Mouse (Mus musculus) G1E (cell line): Measurements from ENCODE around the gene Timm17a. TPM values are rescaled to one million over a fixed set of nuclear protein-coding genes. Genes with fewer than 3 reads are reported as not detected.

Experiments used
- ATAC-seq: 2 replicates; pipeline ENCODE4 v1.8.0; 2016; ENCODE audit warnings: mild to moderate bottlenecking; ENCODE audit not compliant: insufficient number of reproducible peaks, poor library complexity, low FRiP score, severe bottlenecking; ENCODE audit errors: extremely low read depth
- DNase-seq: peaks from one replicate; pipeline ENCODE4 v3.0.0; 2012; ENCODE audit warnings: low spot score
- H3K27me3 ChIP-seq: 2 replicates; pipeline ENCODE4 v1.6.1; 2012; ENCODE audit warnings: mild to moderate bottlenecking, low read length, inconsistent platforms; ENCODE audit not compliant: insufficient read depth
- H3K36me3 ChIP-seq: replicated peaks from 2 replicates; pipeline ENCODE3; 2012; ENCODE audit warnings: mild to moderate bottlenecking, inconsistent platforms
- H3K4me1 ChIP-seq: 2 replicates; pipeline ENCODE4 v1.6.1; 2012; ENCODE audit warnings: low read depth, low read length, inconsistent platforms, mixed read lengths; ENCODE audit not compliant: insufficient read depth
- H3K4me3 ChIP-seq: 2 replicates; pipeline ENCODE4 v1.5.1; 2012; ENCODE audit warnings: low read depth, mild to moderate bottlenecking, inconsistent platforms, low read length, moderate library complexity, mixed read lengths
- H3K9me3 ChIP-seq: replicated peaks from 2 replicates; pipeline ENCODE4 v1.6.1; 2012; ENCODE audit warnings: inconsistent platforms
- CTCF ChIP-seq: IDR thresholded peaks from 2 replicates; pipeline ENCODE4 v1.5.1; 2012; ENCODE audit warnings: low read depth, low read length, inconsistent platforms, mixed read lengths
- GATA1 ChIP-seq: IDR thresholded peaks from 2 replicates; pipeline ENCODE4 v1.6.1; 2012; ENCODE audit warnings: borderline replicate concordance, low read length, inconsistent platforms, mixed read lengths
- GATA2 ChIP-seq: IDR thresholded peaks from 2 replicates; pipeline ENCODE4 v1.6.1; 2012; ENCODE audit warnings: low read depth, low read length, inconsistent platforms, borderline replicate concordance
- POLR2AphosphoS5 ChIP-seq: IDR thresholded peaks from 2 replicates; pipeline ENCODE4 v1.6.1; 2012; ENCODE audit warnings: low read depth, low read length, inconsistent platforms; ENCODE audit not compliant: insufficient replicate concordance
- TAL1 ChIP-seq: conservative IDR thresholded peaks from 2 replicates; pipeline ENCODE4 v1.6.1; 2012; ENCODE audit warnings: low read depth, low read length, inconsistent platforms, mixed read lengths
- polyA plus RNA-seq: library from polyadenylated mRNA; stranded (reverse); fragments of >175 nt; gene quantifications from 2 replicates; pipeline ENCODE4 v1.2.3, GENCODE M21; 2012
- total RNA-seq, 2 experiments: library from RNA; stranded (forward) in 1 of 2; stranded (reverse) in 1 of 2; fragments of 200-1000 nt in 1 of 2; fragments of >200 nt in 1 of 2; fragmentation: Nextera tagmentation in 1 of 2; gene quantifications; 2 replicates each; pipeline ENCODE4 v1.2.3; 2014 to 2017

Gene Timm17a
- total and polyA plus RNA-seq, 3 experiments, result 4.5 to 91.1 (median 87.0) TPM

DNA sequence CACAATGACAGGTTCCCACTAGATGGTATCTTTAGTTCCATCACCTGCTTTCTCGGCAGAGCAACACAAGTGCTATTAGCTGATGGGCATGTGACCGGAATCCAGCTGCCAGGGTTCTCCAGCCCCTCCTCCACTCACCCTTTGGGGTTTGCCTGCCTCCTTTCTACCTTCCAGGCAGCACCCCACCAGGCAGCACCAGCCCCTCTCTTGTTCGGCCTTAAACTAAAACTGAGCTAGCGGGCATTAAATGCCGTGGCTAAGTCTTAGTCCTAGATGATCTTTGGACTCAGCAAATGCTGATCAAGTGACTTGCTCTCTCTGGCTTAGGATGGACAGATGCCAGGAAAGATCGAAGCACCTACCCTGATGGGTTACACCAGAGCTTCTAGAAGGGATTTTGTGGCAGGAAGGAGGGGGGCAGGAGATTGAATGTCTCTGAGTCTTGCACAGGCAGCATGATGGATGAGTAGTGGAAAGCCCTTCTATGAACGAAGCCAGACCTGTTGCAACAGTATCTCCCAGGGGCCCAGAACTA lies 9.9 kb upstream of the Timm17a start:
- peaks cover 59% of the 10 kb centered on the region for H3K27me3 ChIP-seq

DNA sequence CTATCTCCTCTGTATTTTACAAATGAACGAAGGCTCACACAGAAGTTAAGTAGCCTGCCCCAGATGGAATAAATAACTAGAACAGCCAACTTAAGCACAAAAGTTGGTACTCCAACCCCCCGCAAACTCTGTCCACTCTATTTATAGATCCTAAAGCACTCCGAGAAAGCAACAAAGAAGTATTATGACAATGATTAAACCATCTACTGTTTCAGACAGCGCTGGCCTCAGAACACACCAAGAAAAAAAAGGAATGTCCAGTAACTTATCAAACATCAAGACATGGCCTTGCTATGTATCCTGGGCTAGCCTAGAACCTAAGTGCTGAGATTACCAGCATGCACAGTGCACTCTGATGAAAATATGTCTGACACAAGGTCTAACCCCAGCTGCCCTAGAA lies 1.4 kb downstream of the Timm17a start:
- ATAC-seq, result no peak

More for the DNA sequence above, 9.9 kb upstream of the Timm17a start:
- ATAC-seq (no peak), DNase-seq (no peak)
- Histone ChIP-seq H3K4me3 (no peak overlapping the region), H3K4me1 (no peaks in the 10 kb centered on the region), H3K9me3 (no peaks in the 10 kb centered on the region), H3K36me3 (no peaks in the 10 kb centered on the region)
- TF ChIP-seq TAL1, result no peak
- no peak for TF ChIP-seq GATA1
- TF ChIP-seq CTCF, result no peak
- no peak for TF ChIP-seq GATA2
- TF ChIP-seq POLR2AphosphoS5, result no peak

DNA sequence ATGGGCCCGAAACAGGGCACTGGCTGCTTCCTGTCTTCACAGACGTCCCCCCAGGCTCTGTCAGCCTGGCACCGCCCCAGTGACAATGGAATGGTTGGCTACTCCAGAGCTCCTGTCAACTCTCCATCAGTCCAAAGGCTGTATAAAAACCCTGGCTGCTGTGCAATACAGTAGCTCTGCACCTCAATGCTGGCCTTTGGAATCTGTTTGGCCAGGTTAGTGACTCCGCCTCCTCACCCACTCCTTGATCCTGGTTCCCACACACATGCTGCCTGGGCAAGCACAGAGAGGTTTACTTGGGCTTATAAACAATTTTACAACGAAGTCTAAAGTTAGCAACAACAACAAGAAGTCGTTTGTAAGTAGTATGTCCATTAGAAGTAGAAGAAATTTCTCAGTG lies 2.2 kb downstream of the Timm17a start:
- no peak for ATAC-seq
- TF ChIP-seq POLR2AphosphoS5, result no peak
- TF ChIP-seq GATA2, result no peak
- no peak for TF ChIP-seq GATA1
- TF ChIP-seq TAL1, result no peak
- TF ChIP-seq CTCF, result no peak

More for the DNA sequence above, 1.4 kb downstream of the Timm17a start:
- no peak for DNase-seq
- Histone ChIP-seq H3K27me3 (0 out of 2 replicates have a peak, but pooled peaks cover 3% of the 10 kb centered on the region), H3K4me1 (peaks cover 31% of the 10 kb centered on the region), H3K4me3 (peak overlapping the region; percentile 83), H3K9me3 (no peaks in the 10 kb centered on the region), H3K36me3 (peaks cover 39% of the 10 kb centered on the region)
- TF ChIP-seq TAL1, result no peak
- TF ChIP-seq GATA2, result no peak
- TF ChIP-seq CTCF, result no peak
- no peak for TF ChIP-seq GATA1
- TF ChIP-seq POLR2AphosphoS5, result no peak

DNA sequence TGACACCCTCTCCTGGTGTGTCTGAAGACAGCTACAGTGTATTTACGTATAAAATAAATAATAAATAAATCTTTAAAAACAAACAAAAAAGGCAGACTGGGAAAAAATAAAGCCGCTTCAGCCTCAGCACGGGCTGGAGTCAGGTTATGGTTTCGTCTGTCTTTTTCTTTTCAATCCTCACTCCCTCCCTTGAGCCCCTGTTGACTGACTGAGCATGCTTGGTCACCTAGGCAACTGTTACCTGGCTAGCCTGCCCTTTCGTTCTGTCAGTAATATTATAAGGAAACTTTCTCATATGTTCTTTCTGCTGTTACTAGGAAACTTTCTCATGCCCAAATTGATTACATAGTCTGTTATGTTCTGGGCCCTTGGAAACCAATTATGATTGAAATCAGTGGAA lies 22.7 kb downstream of the Timm17a start:
- peaks cover 17% of the 10 kb centered on the region for H3K36me3 ChIP-seq
- H3K27me3 ChIP-seq, result peaks cover 5% of the 10 kb centered on the region
- no peak overlapping the region for H3K4me3 ChIP-seq
- TF ChIP-seq CTCF (no peak), GATA2 (no peak), POLR2AphosphoS5 (no peak), TAL1 (no peak), GATA1 (no peak)
- ATAC-seq (no peak), DNase-seq (no peak)
- no peaks in the 10 kb centered on the region for H3K9me3 ChIP-seq
- H3K4me1 ChIP-seq, result no peaks in the 10 kb centered on the region

More for the DNA sequence above, 2.2 kb downstream of the Timm17a start:
- Histone ChIP-seq H3K9me3 (no peaks in the 10 kb centered on the region), H3K27me3 (0 out of 2 replicates have a peak, but pooled peaks cover 1% of the 10 kb centered on the region), H3K4me3 (peak overlapping the region; percentile 0; the same call in 1 of the 2 replicates), H3K36me3 (peaks cover 45% of the 10 kb centered on the region), H3K4me1 (peaks cover 31% of the 10 kb centered on the region)
- DNase-seq, result no peak

- TF ChIP-seq TAL1 (no peak), POLR2AphosphoS5 (no peak), GATA1 (no peak), GATA2 (no peak), CTCF (no peak)
- H3K36me3 ChIP-seq, result no peaks in the 10 kb centered on the region
- H3K4me1 ChIP-seq, result peaks cover 8% of the 10 kb centered on the region; the same call in 1 of the 2 replicates
- no peak overlapping the region for H3K4me3 ChIP-seq
- DNase-seq, result no peak
- ATAC-seq, result no peak
- peaks cover 3% of the 10 kb centered on the region; the same call in 1 of the 2 replicates for H3K9me3 ChIP-seq
- peaks cover 25% of the 10 kb centered on the region for H3K27me3 ChIP-seq
Observed at GRCm38 (mm10) chr1:135286311-135286710, 27.3 kb downstream of the Timm17a start.

DNA sequence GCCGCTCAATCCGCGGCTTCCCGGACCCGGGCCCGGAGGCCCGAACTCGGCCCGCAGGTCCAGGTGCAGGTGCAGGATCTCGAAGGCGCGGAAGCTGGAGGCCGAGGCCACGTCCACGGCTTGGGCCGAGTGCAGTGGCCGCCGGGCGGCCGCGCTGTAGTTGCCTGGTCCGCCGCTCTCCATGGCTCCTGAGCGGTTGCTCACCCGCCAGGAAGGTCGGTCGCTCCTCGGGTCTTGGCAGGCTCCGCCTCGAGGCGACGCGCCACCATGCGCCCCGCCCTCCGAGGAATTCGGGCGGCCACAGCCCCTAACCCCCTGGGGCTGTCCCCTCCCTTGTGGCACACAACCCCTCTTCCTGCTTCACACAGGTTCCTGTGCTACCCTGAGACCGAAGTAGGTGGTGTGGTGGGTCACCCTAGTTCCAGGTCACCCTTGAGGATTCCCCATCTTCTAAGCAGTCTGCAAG lies 29.7 kb downstream of the Timm17a start, which contains the start of gene Rnpep:
Rnpep (minus strand) TSS at position 259 of the 466 bp plus-strand sequence.
- TF ChIP-seq POLR2AphosphoS5 (no peak), TAL1 (no peak), CTCF (no peak), GATA2 (no peak), GATA1 (no peak)
- Histone ChIP-seq H3K9me3 (peaks cover 3% of the 10 kb centered on the region; the same call in 1 of the 2 replicates), H3K36me3 (no peaks in the 10 kb centered on the region), H3K27me3 (peaks cover 28% of the 10 kb centered on the region), H3K4me1 (peaks cover 8% of the 10 kb centered on the region; the same call in 1 of the 2 replicates), H3K4me3 (peak within 1 kb of the TSS; percentile 25; the same call in 1 of the 2 replicates)
- no peak for ATAC-seq
- DNase-seq, result no peak
